Mouse (Mus musculus) subcutaneous adipose tissue, adult 2 months (tissue): ENCODE measurements around the gene Fzd2. TPM values are rescaled to one million over a fixed set of nuclear protein-coding genes. Genes with fewer than 3 reads are reported as not detected.

Experiments used
- polyA plus RNA-seq: library from polyadenylated mRNA; depleted of rRNA; stranded (reverse); fragments of >200 nt; gene quantifications from 2 replicates; pipeline ENCODE4 v1.2.3, GENCODE M21; 2012; ENCODE audit warnings: low replicate concordance; rRNA removed

Gene Fzd2
- polyA plus RNA-seq: 14.0 and 112 TPM in 2 replicates

GRCm38 (mm10) chr11:102604010-102604584 is at the start of gene Fzd2:
Gene Fzd2 (plus strand): TSS chr11:102604396.

DNA sequence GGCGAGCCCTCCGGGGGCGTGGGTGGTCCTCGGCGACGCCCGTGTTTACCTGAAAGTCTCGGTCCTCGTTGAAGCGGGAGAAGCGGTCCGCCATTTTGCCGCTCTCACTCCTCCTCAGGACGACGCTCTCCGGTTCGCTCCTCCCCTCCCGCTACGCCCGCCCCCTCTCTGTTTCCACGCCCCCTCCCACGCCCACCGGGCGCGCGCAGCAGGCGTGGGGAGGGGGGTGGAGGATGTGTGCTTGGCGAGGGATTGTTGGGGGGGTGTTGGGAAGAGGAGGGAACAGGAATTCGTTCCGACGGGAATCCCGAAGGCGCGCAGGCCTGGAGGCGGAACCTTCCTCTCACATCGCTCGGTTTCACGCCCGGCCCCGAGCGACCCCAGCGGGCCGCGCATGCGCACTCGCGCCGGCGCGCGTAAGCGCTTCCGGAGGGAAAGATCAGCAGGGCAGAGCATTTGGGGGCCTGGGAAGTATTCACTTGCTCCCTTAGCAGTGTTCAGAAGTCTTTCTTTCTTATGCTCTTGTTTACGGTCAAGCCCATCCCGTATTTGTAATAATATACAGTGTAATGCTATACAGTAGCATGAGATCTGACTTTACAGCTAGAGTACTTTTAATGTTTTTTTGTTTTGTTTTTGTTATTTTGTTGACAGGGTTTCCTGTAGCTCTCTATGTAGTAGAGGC is 48.0 kb upstream of the Fzd2 start, which contains the start of gene Gpatch8:
Gene Gpatch8 (minus strand): TSS at position 362 of the 685 bp plus-strand sequence.

DNA sequence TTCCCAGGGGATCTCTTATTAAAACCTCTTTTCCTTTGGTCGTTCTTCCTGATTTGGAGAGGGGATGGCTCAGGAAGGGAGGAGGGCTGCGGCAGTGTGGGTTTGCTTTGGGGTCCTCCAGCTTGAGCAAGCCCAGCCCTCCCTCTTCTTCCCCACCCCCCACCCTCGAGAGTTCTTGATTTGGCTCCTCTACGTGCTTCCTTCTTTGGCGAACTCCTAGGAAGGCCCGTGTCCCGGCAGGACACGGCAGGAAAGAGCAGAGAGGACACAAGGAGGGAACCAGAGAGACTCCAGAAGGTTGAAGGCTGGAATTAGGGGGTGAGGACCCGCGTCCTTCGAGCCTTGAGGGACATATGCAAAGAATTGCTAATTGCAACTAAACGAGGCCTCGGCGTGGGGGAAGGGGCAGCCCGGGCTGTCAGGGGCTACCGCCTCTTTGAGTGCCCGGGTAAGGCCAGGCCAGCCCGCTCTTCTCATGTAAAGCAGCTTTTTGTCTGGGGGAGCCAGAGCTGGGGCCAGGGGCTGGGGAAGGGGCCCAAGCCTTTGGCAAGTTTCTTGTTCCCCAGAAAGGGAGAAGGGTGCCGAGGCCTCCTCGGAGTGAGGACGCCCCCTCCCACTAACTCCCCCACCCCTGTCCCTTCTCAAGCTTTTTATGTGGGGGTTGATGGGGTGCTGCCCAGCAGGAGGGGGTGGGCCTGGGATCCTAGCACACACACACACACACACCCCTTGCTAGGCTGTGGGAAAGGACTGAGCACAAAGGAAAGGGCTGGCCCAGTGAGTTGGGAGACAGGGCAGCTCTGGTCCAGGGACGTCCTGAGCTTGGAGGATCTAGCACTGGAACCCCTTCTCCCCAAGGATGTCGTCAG is 24.8 kb upstream of the Fzd2 start, which contains the start of gene Gm11627:
Gene Gm11627 (minus strand): TSS at position 297 of the 869 bp plus-strand sequence.

Other genes with a start within 250 kb of the Fzd2 start
- gene Slc4a1, start 238.2 kb upstream of the Fzd2 start, polyA plus RNA-seq: 0.08 and 0.10 TPM in 2 replicates
- gene Rundc3a, start 211.0 kb upstream of the Fzd2 start, polyA plus RNA-seq: 0.83 and 3.7 TPM in 2 replicates
- 493 and 498 TPM in 2 replicates for gene Slc25a39, start 196.4 kb upstream of the Fzd2 start, polyA plus RNA-seq
- 332 and 384 TPM in 2 replicates for gene Grn, start 174.1 kb upstream of the Fzd2 start, polyA plus RNA-seq
- gene Fam171a2, start 156.7 kb upstream of the Fzd2 start, polyA plus RNA-seq: 10.4 and 71.8 TPM in 2 replicates
- gene Itga2b, start 134.3 kb upstream of the Fzd2 start, polyA plus RNA-seq: 5.7 and 10.0 TPM in 2 replicates
- 12.9 and 19.4 TPM in 2 replicates for gene Gpatch8, start 48.0 kb upstream of the Fzd2 start, polyA plus RNA-seq
- 3.0 and 6.1 TPM in 2 replicates for gene Gm11627, start 24.9 kb upstream of the Fzd2 start, polyA plus RNA-seq
- not detected in 2 replicates for gene Meioc, start 59.3 kb downstream of the Fzd2 start, polyA plus RNA-seq
- gene Ccdc43, start 93.4 kb downstream of the Fzd2 start, polyA plus RNA-seq: 9.4 and 9.5 TPM in 2 replicates
- 4.0 and 13.2 TPM in 2 replicates for gene Adam11, start 157.0 kb downstream of the Fzd2 start, polyA plus RNA-seq
- gene Gjc1, start 215.3 kb downstream of the Fzd2 start, polyA plus RNA-seq: 26.2 and 29.0 TPM in 2 replicates
- gene Higd1b, start 231.5 kb downstream of the Fzd2 start, polyA plus RNA-seq: 18.1 and 21.9 TPM in 2 replicates